9 mouse cellular contexts compared by ENCODE assay signal in the genomic region with DNA sequence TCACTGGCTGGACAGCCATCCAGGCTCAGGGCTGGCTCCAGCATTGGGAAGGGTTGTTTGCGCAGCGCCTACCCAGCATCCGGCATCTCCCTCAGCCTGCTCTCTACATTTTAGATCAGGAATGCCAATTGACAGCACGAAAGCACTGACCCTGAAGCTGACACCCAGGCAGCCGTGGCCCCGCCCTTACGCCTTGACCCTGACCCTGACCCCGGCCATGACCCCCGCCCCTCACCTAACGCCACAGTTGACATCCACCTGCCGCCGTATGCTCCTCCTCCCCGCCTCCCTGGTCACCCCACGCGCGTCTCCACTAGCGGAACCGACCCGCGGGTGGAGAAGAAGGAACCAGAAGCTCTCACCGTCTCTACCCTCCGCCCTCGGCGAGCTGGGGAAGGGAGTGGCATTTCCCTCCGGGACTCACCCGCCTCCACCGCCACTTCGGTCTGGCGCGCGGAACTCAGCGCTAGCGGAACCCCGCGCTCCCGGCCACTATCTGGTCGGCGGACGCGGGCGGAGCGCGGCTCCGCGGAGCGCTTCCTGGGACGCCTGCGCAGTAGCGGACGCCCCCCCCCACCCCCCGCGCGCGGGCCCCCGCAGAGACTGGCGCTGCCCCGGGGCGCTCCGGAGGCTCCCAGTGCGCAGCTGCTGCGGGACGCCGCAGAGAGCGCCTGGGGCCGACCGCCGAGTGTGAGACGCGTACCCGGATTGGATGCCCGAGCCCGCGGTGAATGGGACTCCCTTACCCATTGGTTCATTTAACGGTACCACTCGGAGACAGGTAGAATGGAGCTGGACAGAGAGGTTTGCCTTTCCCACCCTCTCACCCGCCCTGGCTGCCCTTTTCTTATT. TPM values are rescaled to one million over a fixed set of nuclear protein-coding genes. Genes with fewer than 3 reads are reported as not detected.
DNase-seq lines count a peak whose midpoint lies in the region; ATAC-seq and TF ChIP-seq lines count a peak whose summit lies in the region.
"Had no signal": no experiment of that assay in that cellular context is flagged by ENCODE, and none has a peak within 500 bp of the region (broad histone marks: within the 10 kb centered on the region; RNA-seq: fewer than 3 reads in every experiment).

A gene (minus strand): TSS at position 523 of the 852 bp plus-strand sequence.

- ATAC-seq in embryonic facial prominence, embryonic 13.5 days (ENCODE audit: insufficient number of reproducible peaks, insufficient read depth, low FRiP score, low TSS enrichment, low read depth): peak; percentile 95
- peak; percentile 95 for ATAC-seq in limb, embryonic 12.5 days (ENCODE audit: insufficient number of reproducible peaks, insufficient read depth, low FRiP score, low TSS enrichment, low read depth)
- ATAC-seq in midbrain, embryonic 14.5 days (ENCODE audit: low FRiP score, low TSS enrichment): peak; percentile 99

- peak; percentile 42 for TF ChIP-seq POLR2A in kidney, adult 2 months (IDR thresholded peaks at IDR 0.05; ENCODE audit: low read depth, low read length)

- peak within 1 kb of the TSS; percentile 95 for H3K4me2 ChIP-seq in embryonic facial prominence, embryonic 13.5 days
- H3K4me2 ChIP-seq in limb, embryonic 12.5 days: peak within 1 kb of the TSS; percentile 98
- H3K4me2 ChIP-seq in midbrain, embryonic 14.5 days (ENCODE audit: low read length): peak within 1 kb of the TSS; percentile 94

- WGBS in embryonic facial prominence, embryonic 13.5 days: under 1% methylated on average over 75 of the region's 76 CpGs
- under 1% methylated on average over 76 of the region's 76 CpGs for WGBS in kidney, adult 2 months
- WGBS in limb, embryonic 12.5 days: under 1% methylated on average over 75 of the region's 76 CpGs
- under 1% methylated on average over 76 of the region's 76 CpGs for WGBS in midbrain, embryonic 14.5 days

- DNase-seq in 3T3-L1 (ENCODE audit: low read depth, low spot score): peak; percentile 70
- DNase-seq in adrenal gland, postnatal 4 days (ENCODE audit: low spot score in 2 of 2): peak; percentile 70 to 83
- DNase-seq in heart, adult 18-20 months: peak; percentile 92 to 94
- peak; percentile 97 for DNase-seq in kidney, adult 2 months
- peak; percentile 92 for DNase-seq in midbrain, embryonic 14.5 days
- peak; percentile 71 for DNase-seq in spleen, adult 12 weeks (ENCODE audit: low spot score)

- no peaks in the 10 kb centered on the region for H3K9me3 ChIP-seq in embryonic facial prominence, embryonic 13.5 days
- no peaks in the 10 kb centered on the region for H3K9me3 ChIP-seq in limb, embryonic 12.5 days
- no peaks in the 10 kb centered on the region for H3K9me3 ChIP-seq in midbrain, embryonic 14.5 days (ENCODE audit: control insufficient read depth, low read length)

- H3K4me1 ChIP-seq in embryonic facial prominence, embryonic 13.5 days: peaks cover 7% of the 10 kb centered on the region
- H3K4me1 ChIP-seq in kidney, adult 2 months (ENCODE audit: control insufficient read depth, insufficient read depth, low read length): no peaks in the 10 kb centered on the region
- H3K4me1 ChIP-seq in limb, embryonic 12.5 days (replicated peaks): peaks cover 6% of the 10 kb centered on the region
- peaks cover 6% of the 10 kb centered on the region; the same call in 1 of the 2 replicates for H3K4me1 ChIP-seq in midbrain, embryonic 14.5 days (ENCODE audit: control insufficient read depth, insufficient read depth, low read length)

- H3K27ac ChIP-seq in embryonic facial prominence, embryonic 13.5 days: no peak within 1 kb of the TSS
- H3K27ac ChIP-seq in kidney, adult 2 months (ENCODE audit: insufficient read depth, low read depth, low read length): peak within 1 kb of the TSS; percentile 77
- no peak within 1 kb of the TSS for H3K27ac ChIP-seq in limb, embryonic 12.5 days
- H3K27ac ChIP-seq in midbrain, embryonic 14.5 days (replicated peaks; ENCODE audit: low read depth, low read length): peak within 1 kb of the TSS; percentile 63; the same call in 1 of the 2 replicates

- TF ChIP-seq CTCF in kidney, adult 2 months (conservative IDR thresholded peaks at IDR 0.05; ENCODE audit: insufficient read depth, insufficient read length, low read depth, low read length): no peak

- H3K9ac ChIP-seq in embryonic facial prominence, embryonic 13.5 days: peak within 1 kb of the TSS; percentile 81
- peak within 1 kb of the TSS; percentile 68 for H3K9ac ChIP-seq in limb, embryonic 12.5 days (replicated peaks)
- H3K9ac ChIP-seq in midbrain, embryonic 14.5 days (replicated peaks; ENCODE audit: low read length): peak within 1 kb of the TSS; percentile 78

- H3K27me3 ChIP-seq in embryonic facial prominence, embryonic 13.5 days: 0 out of 2 replicates have a peak, but pooled peaks cover 7% of the 10 kb centered on the region
- no peaks in the 10 kb centered on the region for H3K27me3 ChIP-seq in kidney, adult 2 months (replicated peaks; ENCODE audit: control insufficient read depth, insufficient read depth, low read length)
- peaks cover 14% of the 10 kb centered on the region; the same call in 1 of the 2 replicates for H3K27me3 ChIP-seq in limb, embryonic 12.5 days
- no peaks in the 10 kb centered on the region for H3K27me3 ChIP-seq in midbrain, embryonic 14.5 days (ENCODE audit: control insufficient read depth, insufficient read depth, low read length)

- H3K4me3 ChIP-seq in embryonic facial prominence, embryonic 13.5 days: peak within 1 kb of the TSS; percentile 70
- peak within 1 kb of the TSS; percentile 79 for H3K4me3 ChIP-seq in kidney, adult 2 months (ENCODE audit: insufficient read depth, low read depth, low read length)
- peak within 1 kb of the TSS; percentile 68 for H3K4me3 ChIP-seq in limb, embryonic 12.5 days (replicated peaks)
- peak within 1 kb of the TSS; percentile 68 for H3K4me3 ChIP-seq in midbrain, embryonic 14.5 days (replicated peaks; ENCODE audit: low read depth, low read length)

- H3K36me3 ChIP-seq in embryonic facial prominence, embryonic 13.5 days: no peaks in the 10 kb centered on the region
- no peaks in the 10 kb centered on the region for H3K36me3 ChIP-seq in kidney, adult 2 months (ENCODE audit: control insufficient read depth, insufficient read depth, low read length)
- no peaks in the 10 kb centered on the region for H3K36me3 ChIP-seq in limb, embryonic 12.5 days
- H3K36me3 ChIP-seq in midbrain, embryonic 14.5 days (ENCODE audit: control insufficient read depth, insufficient read depth, low read length): no peaks in the 10 kb centered on the region
- H3K36me3 ChIP-seq: G1E had no signal

RNA-seq across cellular contexts. Expression of the gene that starts here (rescaled TPM):
- 1 to 10 TPM; 9.7 to 9.8 TPM for total RNA-seq in adrenal gland, postnatal 4 days (2021)
- polyA plus RNA-seq in embryonic facial prominence, embryonic 13.5 days (2015; fragmentation: Nextera tagmentation; extraction: Ambion mirVana): 3.6 and 4.3 TPM in 2 replicates
- 10 to 100 TPM; 26.2 to 26.4 TPM for total RNA-seq in heart, adult 18-20 months (2021)
- 7.2 and 8.2 TPM in 2 replicates for polyA plus RNA-seq in kidney, adult 2 months (2012; rRNA removed)
- 3.6 and 4.0 TPM in 2 replicates for polyA plus RNA-seq in limb, embryonic 12.5 days (2016; fragmentation: Nextera tagmentation; extraction: Ambion mirVana)
- 5.5 and 5.9 TPM in 2 replicates for polyA plus RNA-seq in midbrain, embryonic 14.5 days (2014; fragmentation: Nextera tagmentation; extraction: Ambion mirVana)
- polyA plus RNA-seq: G1E had no signal

Comparison
In these comparisons a context has a peak if more than half of its experiments do, and no peak if none do; other contexts are left out.
1. H3K27ac ChIP-seq: peak in kidney, adult 2 months (single experiment) and midbrain, embryonic 14.5 days (single experiment); none in embryonic facial prominence, embryonic 13.5 days (single experiment) and limb, embryonic 12.5 days (single experiment).
2. Peak in every context shown above with its lines, with median percentiles within 50 percentile points of each other: DNase-seq, ATAC-seq, H3K4me2 ChIP-seq, H3K4me3 ChIP-seq and H3K9ac ChIP-seq.